Mouse (Mus musculus): Measurements from ENCODE around the gene Gm11361. TPM values are rescaled to one million over a fixed set of nuclear protein-coding genes. Genes with fewer than 3 reads are reported as not detected.

Gene Gm11361
- total and polyA plus RNA-seq, 3 experiments = 0.57 to 74.1 (median 61.3) TPM

- Histone ChIP-seq H3K27ac (no peak overlapping the region), H3K36me3 (ENCODE audit: control insufficient read depth, insufficient read depth, low read length) (no peaks in the 10 kb centered on the region), H3K9ac (ENCODE audit: low read depth, low read length) (no peak overlapping the region), H3K4me3 (no peak overlapping the region), H3K4me1 (ENCODE audit: control insufficient read depth, insufficient read depth, low read length) (no peaks in the 10 kb centered on the region), H3K79me2 (replicated peaks; ENCODE audit: control insufficient read depth, insufficient read depth, low read length) (no peaks in the 10 kb centered on the region), H3K27me3 (ENCODE audit: control insufficient read depth, insufficient read depth, low read length) (no peaks in the 10 kb centered on the region)
- intact Hi-C loops (cut with DNase I) = no loop called here
- DNase-seq = no peak
- TF ChIP-seq POLR2A (IDR thresholded peaks at IDR 0.05; ENCODE audit: insufficient read depth, low read depth, low read length) (no peak), EP300 (IDR thresholded peaks at IDR 0.05; ENCODE audit: insufficient read depth, low read depth, low read length) (no peak), CTCF (IDR thresholded peaks at IDR 0.05) (no peak)
- 63% methylated on average over 2 of the region's 2 CpGs for WGBS
Observed at GRCm38 (mm10) chr13:28297098-28297497, 39.8 kb downstream of the Gm11361 start.

GRCm38 (mm10) chr13:28297577-28297976 lies 40.2 kb downstream of the Gm11361 start:
- H3K79me2 ChIP-seq (replicated peaks; ENCODE audit: control insufficient read depth, insufficient read depth, low read length) = no peaks in the 10 kb centered on the region
- no peak for TF ChIP-seq POLR2A (IDR thresholded peaks at IDR 0.05; ENCODE audit: insufficient read depth, low read depth, low read length)
- no peak for TF ChIP-seq CTCF (IDR thresholded peaks at IDR 0.05)
- no peak for TF ChIP-seq EP300 (IDR thresholded peaks at IDR 0.05; ENCODE audit: insufficient read depth, low read depth, low read length)
- H3K27me3 ChIP-seq (ENCODE audit: control insufficient read depth, insufficient read depth, low read length) = no peaks in the 10 kb centered on the region
- no peak overlapping the region for H3K27ac ChIP-seq
- intact Hi-C loops (cut with DNase I) = no loop called here
- no peaks in the 10 kb centered on the region for H3K4me1 ChIP-seq (ENCODE audit: control insufficient read depth, insufficient read depth, low read length)
- no peak for DNase-seq
- H3K4me3 ChIP-seq = no peak overlapping the region
- H3K9ac ChIP-seq (ENCODE audit: low read depth, low read length) = no peak overlapping the region
- WGBS = 51% methylated on average over 2 of the region's 2 CpGs
- H3K36me3 ChIP-seq (ENCODE audit: control insufficient read depth, insufficient read depth, low read length) = no peaks in the 10 kb centered on the region

Other genes with a start within 250 kb of the Gm11361 start
- gene Prl4a1, start 241.3 kb upstream of the Gm11361 start, total RNA-seq (2021) = not detected
- not detected in 2 replicates for gene Prl4a1, start 241.3 kb upstream of the Gm11361 start, polyA plus RNA-seq (2012; rRNA removed)
- not detected for gene Prl5a1, start 115.0 kb upstream of the Gm11361 start, total RNA-seq (2021)
- gene Prl5a1, start 115.0 kb upstream of the Gm11361 start, polyA plus RNA-seq (2012; rRNA removed) = not detected in 2 replicates

All from heart, adult 2 months (tissue).